In the genomic region with DNA sequence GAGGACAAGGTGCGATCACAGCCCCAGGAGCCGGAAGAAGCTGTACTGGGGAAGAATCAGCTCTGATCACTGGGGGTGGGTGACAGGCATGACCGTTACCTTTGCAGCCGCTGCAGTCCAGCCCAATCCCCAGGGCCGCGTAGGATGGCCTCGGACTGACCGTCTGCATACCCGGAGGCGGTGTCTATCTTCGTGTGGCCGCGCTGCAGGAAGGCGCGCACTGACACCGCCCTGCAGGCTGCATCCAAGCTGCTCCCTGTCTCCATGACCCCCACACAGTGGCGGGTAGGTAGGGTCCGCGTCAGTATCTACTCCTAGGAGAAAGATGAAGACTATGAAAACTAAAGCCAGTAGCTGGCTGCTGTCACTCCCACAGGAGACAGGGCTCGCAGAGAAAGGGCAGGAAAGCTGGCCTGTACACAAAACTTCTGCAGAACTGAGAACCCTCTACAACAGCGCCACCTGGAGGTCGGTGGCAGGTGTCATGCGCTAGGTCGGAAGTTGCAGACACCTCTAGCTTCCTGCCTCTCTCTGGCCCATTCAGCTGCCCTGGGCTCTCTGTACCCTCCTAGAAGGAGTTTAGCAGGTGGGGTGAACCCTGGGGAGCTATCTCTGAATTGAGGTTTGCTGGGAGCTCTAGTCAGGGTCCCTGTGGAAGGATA, we compare ENCODE assay signal across 8 mouse cellular contexts. TPM values are rescaled to one million over a fixed set of nuclear protein-coding genes. Genes with fewer than 3 reads are reported as not detected.
A peak's percentile ranks its signal among the peaks of the same experiment; 100 is the strongest.
DNase-seq lines count a peak whose midpoint lies in the region; ATAC-seq and TF ChIP-seq lines count a peak whose summit lies in the region.

No protein-coding gene starts in this region.

- WGBS in forebrain, embryonic 12.5 days: 22% methylated on average over 24 of the region's 24 CpGs
- WGBS in lung, embryonic 15.5 days: 17% methylated on average over 24 of the region's 24 CpGs

- intact Hi-C loops in heart, postnatal 14 days (cut with DNase I): loop anchor here (5.0 kb wide), 1 partner anchor 50 kb away; no protein-coding TSS in a partner anchor

- H3K36me3 ChIP-seq in MEL (ENCODE audit: control insufficient read depth in 1 of 2, insufficient read depth in 2 of 2, low read length in 2 of 2): peaks cover 0 to 7% of the 10 kb centered on the region in 2 experiments; a peak in 2 of 4 replicates
- H3K36me3 ChIP-seq in forebrain, embryonic 12.5 days (replicated peaks): no peaks in the 10 kb centered on the region
- no peaks in the 10 kb centered on the region for H3K36me3 ChIP-seq in lung, embryonic 15.5 days

- H3K4me2 ChIP-seq in forebrain, embryonic 12.5 days: peak overlapping the region; percentile 29
- H3K4me2 ChIP-seq in lung, embryonic 15.5 days: peak overlapping the region; percentile 58

- H3K79me2 ChIP-seq in MEL (ENCODE audit: control insufficient read depth, insufficient read depth, low read length, poor library complexity): no peaks in the 10 kb centered on the region

- H3K4me3 ChIP-seq in MEL (ENCODE audit: control insufficient read depth in 1 of 2, insufficient read depth in 1 of 2, low read depth in 2 of 2, low read length in 2 of 2): peak overlapping the region; percentile 7 to 35; a peak in 3 of 4 replicates
- 0 out of 2 replicates have a peak overlapping the region, but pooled peaks have one; percentile 11 for H3K4me3 ChIP-seq in forebrain, embryonic 12.5 days (replicated peaks)
- peak overlapping the region; percentile 19 for H3K4me3 ChIP-seq in lung, embryonic 15.5 days

- peak overlapping the region; percentile 49 for H3K9ac ChIP-seq in MEL (ENCODE audit: control insufficient read depth, low read depth, low read length, poor library complexity, severe bottlenecking)
- peak overlapping the region; percentile 34; the same call in 1 of the 2 replicates for H3K9ac ChIP-seq in forebrain, embryonic 12.5 days
- no peak overlapping the region for H3K9ac ChIP-seq in lung, embryonic 15.5 days

- peak; percentile 26 for TF ChIP-seq RAD21 in MEL (IDR thresholded peaks at IDR 0.05; ENCODE audit: low read depth, low read length)

- H3K4me1 ChIP-seq in MEL (ENCODE audit: control insufficient read depth in 1 of 2, insufficient read depth in 2 of 2, low read length in 2 of 2): peaks cover 0 to 8% of the 10 kb centered on the region in 2 experiments; a peak in 1 of 4 replicates
- no peaks in the 10 kb centered on the region for H3K4me1 ChIP-seq in forebrain, embryonic 12.5 days
- 0 out of 2 replicates have a peak, but pooled peaks cover 10% of the 10 kb centered on the region for H3K4me1 ChIP-seq in lung, embryonic 15.5 days

- no peaks in the 10 kb centered on the region for H3K27me3 ChIP-seq in MEL (ENCODE audit: control insufficient read depth in 1 of 2, insufficient read depth in 2 of 2, low read length in 2 of 2)
- peaks cover 23% of the 10 kb centered on the region for H3K27me3 ChIP-seq in forebrain, embryonic 12.5 days
- H3K27me3 ChIP-seq in lung, embryonic 15.5 days: peaks cover 15% of the 10 kb centered on the region

- peak overlapping the region; percentile 30 for H3K27ac ChIP-seq in MEL (ENCODE audit: control insufficient read depth, low read depth, low read length)
- H3K27ac ChIP-seq in forebrain, embryonic 12.5 days: no peak overlapping the region
- H3K27ac ChIP-seq in lung, embryonic 15.5 days: no peak overlapping the region

- no peak for ATAC-seq in forebrain, embryonic 12.5 days (ENCODE audit: low FRiP score)
- no peak for ATAC-seq in lung, embryonic 15.5 days (ENCODE audit: borderline replicate concordance, extremely low read depth, low FRiP score, low TSS enrichment)

- peak in 1 of 2 experiments; percentile 31; a peak in 1 of 4 replicates for TF ChIP-seq POLR2A in MEL (IDR thresholded peaks at IDR 0.05; ENCODE audit: control insufficient read depth in 1 of 2, insufficient read depth in 1 of 2, low read depth in 1 of 2, low read length in 2 of 2, poor library complexity in 1 of 2)

- no peaks in the 10 kb centered on the region for H3K9me3 ChIP-seq in MEL (replicated peaks; ENCODE audit: insufficient read depth, low read length)
- no peaks in the 10 kb centered on the region for H3K9me3 ChIP-seq in forebrain, embryonic 12.5 days
- no peaks in the 10 kb centered on the region for H3K9me3 ChIP-seq in lung, embryonic 15.5 days

- DNase-seq in MEL (ENCODE audit: low read depth, low spot score): peak; percentile 98
- peak; percentile 98 for DNase-seq in c-Kit-positive CD71-positive TER-119-negative erythroid progenitor cells, embryonic 14.5 days (ENCODE audit: low read depth)
- DNase-seq in heart, postnatal 14 days: peak; percentile 84 to 88
- peak; percentile 81 to 96 for DNase-seq in kidney, postnatal 36 days
- peak; percentile 80 for DNase-seq in ovary, postnatal 36 days (ENCODE audit: low spot score)
- DNase-seq in thymus, postnatal 25 days: peak; percentile 83

- peak in 2 of 3 experiments; percentile 39 to 63; a peak in 5 of 6 replicates for TF ChIP-seq CTCF in MEL (IDR thresholded peaks at IDR 0.05 in 2 of 3, conservative IDR thresholded peaks at IDR 0.05 in 1 of 3; ENCODE audit: control insufficient read depth in 1 of 3, insufficient read depth in 1 of 3, low read depth in 2 of 3, low read length in 3 of 3, poor library complexity in 1 of 3, severe bottlenecking in 1 of 3)

- TF ChIP-seq EP300 in MEL (IDR thresholded peaks at IDR 0.05; ENCODE audit: low read depth in 1 of 2, low read length in 2 of 2): no peak

TF ChIP-seq in MEL, 35 proteins besides CTCF, POLR2A, EP300 and RAD21:
- TF ChIP-seq ZNF384 (IDR thresholded peaks at IDR 0.05; ENCODE audit: low read depth, low read length) (no peak), ZKSCAN1 (IDR thresholded peaks at IDR 0.05; ENCODE audit: low read depth, low read length) (no peak), ZMIZ1 (IDR thresholded peaks at IDR 0.05; ENCODE audit: low read depth, low read length) (no peak), SMC3 (IDR thresholded peaks at IDR 0.05; ENCODE audit: low read depth, low read length) (peak; percentile 37), RCOR1 (IDR thresholded peaks at IDR 0.05; ENCODE audit: low read depth, low read length) (no peak), ZC3H11A (IDR thresholded peaks at IDR 0.05; ENCODE audit: low read depth, low read length) (no peak), SIN3A (IDR thresholded peaks at IDR 0.05; ENCODE audit: low read length) (0 out of 2 replicates have a peak, but pooled peaks have one; percentile 21), TBP (IDR thresholded peaks at IDR 0.05; ENCODE audit: low read depth, low read length) (0 out of 2 replicates have a peak, but pooled peaks have one; percentile 11)

RNA-seq across cellular contexts. Expression of a gene that starts 15.4 kb away (rescaled TPM):
- 320 and 353 TPM in 2 replicates for total RNA-seq in MEL (2012; rRNA removed)
- polyA plus RNA-seq in MEL (2012; ENCODE audit: insufficient read depth in 1 of 2, insufficient read length in 2 of 2, low read depth in 1 of 2, low replicate concordance in 2 of 2, missing spikeins in 1 of 2): 100 to 1,000 TPM in 1 of 2 experiments, not detected in 1; 253 TPM
- polyA plus RNA-seq in forebrain, embryonic 12.5 days (2016; fragmentation: Nextera tagmentation; extraction: Ambion mirVana): 113 and 126 TPM in 2 replicates
- 10 to 100 TPM; 27.1 to 34.7 TPM for total RNA-seq in heart, postnatal 14 days (2021)
- polyA plus RNA-seq in lung, embryonic 15.5 days (2015; fragmentation: Nextera tagmentation; extraction: Ambion mirVana): 117 and 118 TPM in 2 replicates

RNA-seq across cellular contexts. Expression of a gene that starts 15.4 kb away (rescaled TPM):
- 40.1 and 50.4 TPM in 2 replicates for total RNA-seq in MEL (2012; rRNA removed)
- 10 to 100 TPM in 1 of 2 experiments, not detected in 1; 17.3 TPM for polyA plus RNA-seq in MEL (2012; ENCODE audit: insufficient read depth in 1 of 2, insufficient read length in 2 of 2, low read depth in 1 of 2, low replicate concordance in 2 of 2, missing spikeins in 1 of 2)
- 34.9 and 35.6 TPM in 2 replicates for polyA plus RNA-seq in forebrain, embryonic 12.5 days (2016; fragmentation: Nextera tagmentation; extraction: Ambion mirVana)
- total RNA-seq in heart, postnatal 14 days (2021): 10 to 100 TPM; 43.0 to 54.6 TPM
- polyA plus RNA-seq in lung, embryonic 15.5 days (2015; fragmentation: Nextera tagmentation; extraction: Ambion mirVana): 31.9 and 33.6 TPM in 2 replicates

RNA-seq across cellular contexts. Expression of a gene that starts 15.5 kb away (rescaled TPM):
- total RNA-seq in MEL (2012; rRNA removed): 81.9 and 94.9 TPM in 2 replicates
- 100 to 1,000 TPM; 177 to 270 TPM for polyA plus RNA-seq in MEL (2012; ENCODE audit: insufficient read depth in 1 of 2, insufficient read length in 2 of 2, low read depth in 1 of 2, low replicate concordance in 2 of 2, missing spikeins in 1 of 2)
- polyA plus RNA-seq in forebrain, embryonic 12.5 days (2016; fragmentation: Nextera tagmentation; extraction: Ambion mirVana): 76.0 and 81.5 TPM in 2 replicates
- total RNA-seq in heart, postnatal 14 days (2021): 100 to 1,000 TPM; 109 to 115 TPM
- 64.5 and 68.4 TPM in 2 replicates for polyA plus RNA-seq in lung, embryonic 15.5 days (2015; fragmentation: Nextera tagmentation; extraction: Ambion mirVana)

RNA-seq across cellular contexts. Expression of a gene that starts 26.4 kb away (rescaled TPM):
- total RNA-seq in MEL (2012; rRNA removed): 30.1 and 39.4 TPM in 2 replicates
- 10 to 100 TPM in 1 of 2 experiments, not detected in 1; 43.2 TPM for polyA plus RNA-seq in MEL (2012; ENCODE audit: insufficient read depth in 1 of 2, insufficient read length in 2 of 2, low read depth in 1 of 2, low replicate concordance in 2 of 2, missing spikeins in 1 of 2)
- polyA plus RNA-seq in forebrain, embryonic 12.5 days (2016; fragmentation: Nextera tagmentation; extraction: Ambion mirVana): 70.7 and 78.1 TPM in 2 replicates
- total RNA-seq in heart, postnatal 14 days (2021): 10 to 100 TPM; 35.6 to 39.4 TPM
- polyA plus RNA-seq in lung, embryonic 15.5 days (2015; fragmentation: Nextera tagmentation; extraction: Ambion mirVana): 101 and 103 TPM in 2 replicates

RNA-seq across cellular contexts. Expression of a gene that starts 26.4 kb away (rescaled TPM):
- total RNA-seq in MEL (2012; rRNA removed): 5.2 and 5.3 TPM in 2 replicates
- polyA plus RNA-seq in MEL (2012; ENCODE audit: insufficient read depth in 1 of 2, insufficient read length in 2 of 2, low read depth in 1 of 2, low replicate concordance in 2 of 2, missing spikeins in 1 of 2): 10 to 100 TPM in 1 of 2 experiments, not detected in 1; 12.0 TPM
- polyA plus RNA-seq in forebrain, embryonic 12.5 days (2016; fragmentation: Nextera tagmentation; extraction: Ambion mirVana): 11.6 and 12.5 TPM in 2 replicates
- total RNA-seq in heart, postnatal 14 days (2021): 1 to 10 TPM; 7.1 to 8.4 TPM
- 11.0 and 12.0 TPM in 2 replicates for polyA plus RNA-seq in lung, embryonic 15.5 days (2015; fragmentation: Nextera tagmentation; extraction: Ambion mirVana)
